7 mouse cellular contexts compared by ENCODE assay signal in genomic region chr7:31105061-31105768, GRCm38 (mm10). TPM values are rescaled to one million over a fixed set of nuclear protein-coding genes. Genes with fewer than 3 reads are reported as not detected.
DNase-seq lines count a peak whose midpoint lies in the region; ATAC-seq lines count a peak whose summit lies in the region.

No protein-coding gene starts in this region.

- no peaks in the 10 kb centered on the region for H3K9me3 ChIP-seq in midbrain, embryonic 16.5 days (replicated peaks; ENCODE audit: control insufficient read depth, low read length, poor library complexity, severe bottlenecking)
- H3K9me3 ChIP-seq in midbrain, embryonic 10.5 days (replicated peaks), result no peaks in the 10 kb centered on the region
- no peaks in the 10 kb centered on the region for H3K9me3 ChIP-seq in heart, embryonic 14.5 days (ENCODE audit: control insufficient read depth, low read length)
- no peaks in the 10 kb centered on the region for H3K9me3 ChIP-seq in liver, embryonic 15.5 days (replicated peaks)

- H3K4me1 ChIP-seq in midbrain, embryonic 16.5 days (ENCODE audit: control insufficient read depth, insufficient read depth, low read length), result no peaks in the 10 kb centered on the region
- no peaks in the 10 kb centered on the region for H3K4me1 ChIP-seq in midbrain, embryonic 10.5 days
- H3K4me1 ChIP-seq in heart, embryonic 14.5 days (ENCODE audit: control insufficient read depth in 2 of 2, insufficient read depth in 2 of 2, low read length in 2 of 2), result peaks cover 8 to 15% of the 10 kb centered on the region in 2 experiments
- 0 out of 2 replicates have a peak, but pooled peaks cover 6% of the 10 kb centered on the region for H3K4me1 ChIP-seq in liver, embryonic 15.5 days (replicated peaks)

- H3K4me2 ChIP-seq in midbrain, embryonic 16.5 days (ENCODE audit: low read length), result no peak overlapping the region
- H3K4me2 ChIP-seq in heart, embryonic 14.5 days (ENCODE audit: low read length), result 0 out of 2 replicates have a peak overlapping the region, but pooled peaks have one; percentile 11
- H3K4me2 ChIP-seq in liver, embryonic 15.5 days, result 0 out of 2 replicates have a peak overlapping the region, but pooled peaks have one; percentile 15

- DNase-seq in midbrain, embryonic 10.5 days (ENCODE audit: low spot score), result no peak
- DNase-seq in ZHBTc4 (ENCODE audit: low read depth, low spot score), result peak; percentile 53
- DNase-seq in cerebellum, postnatal 10 days, result peak; percentile 75 to 79
- DNase-seq in spleen, adult 12 weeks (ENCODE audit: low spot score), result no peak

- no peak for ATAC-seq in midbrain, embryonic 16.5 days
- ATAC-seq in heart, embryonic 14.5 days (ENCODE audit: insufficient number of reproducible peaks, insufficient read depth, low FRiP score, low read depth), result no peak
- ATAC-seq in liver, embryonic 15.5 days (ENCODE audit: insufficient read depth), result no peak

- no peak overlapping the region for H3K27ac ChIP-seq in midbrain, embryonic 16.5 days (ENCODE audit: low read length)
- H3K27ac ChIP-seq in midbrain, embryonic 10.5 days (replicated peaks), result no peak overlapping the region
- peak overlapping the region; percentile 39 to 53; a peak in 3 of 4 replicates for H3K27ac ChIP-seq in heart, embryonic 14.5 days (replicated peaks in 1 of 2; ENCODE audit: control insufficient read depth in 1 of 2, insufficient read depth in 1 of 2, low read depth in 2 of 2, low read length in 2 of 2)
- H3K27ac ChIP-seq in liver, embryonic 15.5 days (replicated peaks), result no peak overlapping the region

- 0 out of 2 replicates have a peak overlapping the region, but pooled peaks have one; percentile 15 for H3K9ac ChIP-seq in midbrain, embryonic 16.5 days (ENCODE audit: low read depth, low read length)
- H3K9ac ChIP-seq in heart, embryonic 14.5 days (ENCODE audit: low read length), result peak overlapping the region; percentile 34; the same call in 1 of the 2 replicates
- no peak overlapping the region for H3K9ac ChIP-seq in liver, embryonic 15.5 days

- 69% methylated on average over 15 of the region's 15 CpGs for WGBS in midbrain, embryonic 16.5 days
- 70% methylated on average over 15 of the region's 15 CpGs for WGBS in midbrain, embryonic 10.5 days
- WGBS in heart, embryonic 14.5 days, result 29% methylated on average over 15 of the region's 15 CpGs
- WGBS in liver, embryonic 15.5 days (ENCODE audit: insufficient replicate concordance), result 32% methylated on average over 15 of the region's 15 CpGs

- no peaks in the 10 kb centered on the region for H3K36me3 ChIP-seq in midbrain, embryonic 16.5 days (ENCODE audit: control insufficient read depth, insufficient read depth, low read length)
- H3K36me3 ChIP-seq in midbrain, embryonic 10.5 days, result no peaks in the 10 kb centered on the region
- H3K36me3 ChIP-seq in heart, embryonic 14.5 days (ENCODE audit: control insufficient read depth, insufficient read depth, low read length), result no peaks in the 10 kb centered on the region
- H3K36me3 ChIP-seq in liver, embryonic 15.5 days (replicated peaks), result no peaks in the 10 kb centered on the region

- no peak overlapping the region for H3K4me3 ChIP-seq in midbrain, embryonic 16.5 days (ENCODE audit: low read depth, low read length)
- no peak overlapping the region for H3K4me3 ChIP-seq in midbrain, embryonic 10.5 days
- no peak overlapping the region for H3K4me3 ChIP-seq in heart, embryonic 14.5 days (ENCODE audit: control insufficient read depth in 1 of 2, insufficient read depth in 1 of 2, low read depth in 1 of 2, low read length in 2 of 2)
- H3K4me3 ChIP-seq in liver, embryonic 15.5 days (replicated peaks), result no peak overlapping the region

- no peaks in the 10 kb centered on the region for H3K27me3 ChIP-seq in midbrain, embryonic 16.5 days (ENCODE audit: control insufficient read depth, insufficient read depth, low read depth, low read length)
- 0 out of 2 replicates have a peak, but pooled peaks cover 8% of the 10 kb centered on the region for H3K27me3 ChIP-seq in midbrain, embryonic 10.5 days (ENCODE audit: low read depth, poor library complexity, severe bottlenecking)
- peaks cover 13% of the 10 kb centered on the region for H3K27me3 ChIP-seq in heart, embryonic 14.5 days (ENCODE audit: control insufficient read depth, insufficient read depth, low read length)
- H3K27me3 ChIP-seq in liver, embryonic 15.5 days, result no peaks in the 10 kb centered on the region

RNA-seq across cellular contexts. Expression of gene Hpn, which starts 9.9 kb away (rescaled TPM):
- polyA plus RNA-seq in midbrain, embryonic 16.5 days (2015; fragmentation: Nextera tagmentation; extraction: Ambion mirVana), result 0.21 TPM in 1 of 2 replicates, not detected in the other
- 1.00 and 1.5 TPM in 2 replicates for polyA plus RNA-seq in midbrain, embryonic 10.5 days (2016; fragmentation: Nextera tagmentation; extraction: Ambion mirVana)
- polyA plus RNA-seq in heart, embryonic 14.5 days (2014; fragmentation: Nextera tagmentation; extraction: Ambion mirVana), result 1.4 and 2.0 TPM in 2 replicates
- polyA plus RNA-seq in liver, embryonic 15.5 days (2015; fragmentation: Nextera tagmentation; extraction: Ambion mirVana), result 98.6 and 145 TPM in 2 replicates

RNA-seq across cellular contexts. Expression of gene Scn1b, which starts 21.6 kb away (rescaled TPM):
- 7.4 and 12.2 TPM in 2 replicates for polyA plus RNA-seq in midbrain, embryonic 16.5 days (2015; fragmentation: Nextera tagmentation; extraction: Ambion mirVana)
- polyA plus RNA-seq in midbrain, embryonic 10.5 days (2016; fragmentation: Nextera tagmentation; extraction: Ambion mirVana), result 0.55 and 0.80 TPM in 2 replicates
- polyA plus RNA-seq in heart, embryonic 14.5 days (2014; fragmentation: Nextera tagmentation; extraction: Ambion mirVana), result 3.4 and 3.7 TPM in 2 replicates
- 1.0 and 1.2 TPM in 2 replicates for polyA plus RNA-seq in liver, embryonic 15.5 days (2015; fragmentation: Nextera tagmentation; extraction: Ambion mirVana)

RNA-seq across cellular contexts. Expression of gene Fxyd3, which starts 28.7 kb away (rescaled TPM):
- not detected in 2 replicates for polyA plus RNA-seq in midbrain, embryonic 16.5 days (2015; fragmentation: Nextera tagmentation; extraction: Ambion mirVana)
- polyA plus RNA-seq in midbrain, embryonic 10.5 days (2016; fragmentation: Nextera tagmentation; extraction: Ambion mirVana), result 3.0 and 3.4 TPM in 2 replicates
- 0.58 and 0.82 TPM in 2 replicates for polyA plus RNA-seq in heart, embryonic 14.5 days (2014; fragmentation: Nextera tagmentation; extraction: Ambion mirVana)
- 0.35 and 0.92 TPM in 2 replicates for polyA plus RNA-seq in liver, embryonic 15.5 days (2015; fragmentation: Nextera tagmentation; extraction: Ambion mirVana)

RNA-seq across cellular contexts. Expression of gene Lgi4, which starts 46.1 kb away (rescaled TPM):
- polyA plus RNA-seq in midbrain, embryonic 16.5 days (2015; fragmentation: Nextera tagmentation; extraction: Ambion mirVana), result 0.15 and 0.35 TPM in 2 replicates
- 1.1 and 1.2 TPM in 2 replicates for polyA plus RNA-seq in midbrain, embryonic 10.5 days (2016; fragmentation: Nextera tagmentation; extraction: Ambion mirVana)
- not detected in 2 replicates for polyA plus RNA-seq in heart, embryonic 14.5 days (2014; fragmentation: Nextera tagmentation; extraction: Ambion mirVana)
- polyA plus RNA-seq in liver, embryonic 15.5 days (2015; fragmentation: Nextera tagmentation; extraction: Ambion mirVana), result 0.03 TPM in 1 of 2 replicates, not detected in the other

RNA-seq across cellular contexts. Expression of gene Fxyd1, which starts 48.2 kb away (rescaled TPM):
- 11.2 and 17.3 TPM in 2 replicates for polyA plus RNA-seq in midbrain, embryonic 16.5 days (2015; fragmentation: Nextera tagmentation; extraction: Ambion mirVana)
- 3.5 and 6.8 TPM in 2 replicates for polyA plus RNA-seq in midbrain, embryonic 10.5 days (2016; fragmentation: Nextera tagmentation; extraction: Ambion mirVana)
- polyA plus RNA-seq in heart, embryonic 14.5 days (2014; fragmentation: Nextera tagmentation; extraction: Ambion mirVana), result 1,215 and 1,293 TPM in 2 replicates
- 88.6 and 99.1 TPM in 2 replicates for polyA plus RNA-seq in liver, embryonic 15.5 days (2015; fragmentation: Nextera tagmentation; extraction: Ambion mirVana)

Comparison
In these comparisons a context has a peak if more than half of its experiments do, and no peak if none do; other contexts are left out.
1. H3K27ac ChIP-seq: peak in heart, embryonic 14.5 days (2 of 2); none in midbrain, embryonic 16.5 days (single experiment), midbrain, embryonic 10.5 days (single experiment) and liver, embryonic 15.5 days (single experiment).
2. DNase-seq: peak in ZHBTc4 (single experiment) and cerebellum, postnatal 10 days (2 of 2); none in midbrain, embryonic 10.5 days (single experiment) and spleen, adult 12 weeks (single experiment).
3. RNA of gene Hpn, which starts 9.9 kb away (polyA plus RNA-seq): 98.6 to 145 TPM in liver, embryonic 15.5 days; 1.4 to 2.0 TPM in heart, embryonic 14.5 days, 1.00 to 1.5 TPM in midbrain, embryonic 10.5 days and 0.21 TPM in midbrain, embryonic 16.5 days; every median in the first group is over 10 times any median in the second.